Mouse (Mus musculus) cortical plate, adult 2 months (tissue): ENCODE measurements around the gene Kif5a. TPM values are rescaled to one million over a fixed set of nuclear protein-coding genes. Genes with fewer than 3 reads are reported as not detected.
A peak's percentile ranks its signal among the peaks of the same experiment; 100 is the strongest.
"Not testable (repeated sequence)": the region's sequence is repeated elsewhere in the genome, so short reads cannot be mapped to it uniquely, and the experiment has no call there.

Experiments used
- H3K27ac ChIP-seq: fragments of 200-500 bp; 2 replicates; pipeline ENCODE4 v1.5.1; 2012; ENCODE audit warnings: low read length, control low read depth, inconsistent platforms; ENCODE audit not compliant: insufficient read depth
- H3K4me1 ChIP-seq: fragments of 200-500 bp; 2 replicates; pipeline ENCODE4 v1.6.1; 2011; ENCODE audit warnings: low read length; ENCODE audit not compliant: control insufficient read depth, insufficient read depth
- H3K4me3 ChIP-seq: fragments of 200-500 bp; 2 replicates; pipeline ENCODE4 v1.5.1; 2011; ENCODE audit warnings: mild to moderate bottlenecking, low read length, control low read depth; ENCODE audit not compliant: insufficient read depth
- CTCF ChIP-seq: fragments of 200-500 bp; IDR thresholded peaks from 2 replicates; pipeline ENCODE4 v1.5.1; 2011; ENCODE audit warnings: mild to moderate bottlenecking, control low read depth, low read length; ENCODE audit not compliant: insufficient read depth; ENCODE audit errors: extremely low read depth
- POLR2A ChIP-seq: fragments of 200-500 bp; IDR thresholded peaks from 2 replicates; pipeline ENCODE4 v1.6.1; 2011; ENCODE audit warnings: mild to moderate bottlenecking, low read length, control low read depth; ENCODE audit not compliant: insufficient read depth; ENCODE audit errors: extremely low read depth
- polyA plus RNA-seq: library from polyadenylated mRNA; depleted of rRNA; stranded (reverse); fragments of >200 nt; gene quantifications from 2 replicates; pipeline ENCODE4 v1.2.3, GENCODE M21; 2012

Gene Kif5a
- polyA plus RNA-seq, 1 experiment, result 1,251 TPM

DNA sequence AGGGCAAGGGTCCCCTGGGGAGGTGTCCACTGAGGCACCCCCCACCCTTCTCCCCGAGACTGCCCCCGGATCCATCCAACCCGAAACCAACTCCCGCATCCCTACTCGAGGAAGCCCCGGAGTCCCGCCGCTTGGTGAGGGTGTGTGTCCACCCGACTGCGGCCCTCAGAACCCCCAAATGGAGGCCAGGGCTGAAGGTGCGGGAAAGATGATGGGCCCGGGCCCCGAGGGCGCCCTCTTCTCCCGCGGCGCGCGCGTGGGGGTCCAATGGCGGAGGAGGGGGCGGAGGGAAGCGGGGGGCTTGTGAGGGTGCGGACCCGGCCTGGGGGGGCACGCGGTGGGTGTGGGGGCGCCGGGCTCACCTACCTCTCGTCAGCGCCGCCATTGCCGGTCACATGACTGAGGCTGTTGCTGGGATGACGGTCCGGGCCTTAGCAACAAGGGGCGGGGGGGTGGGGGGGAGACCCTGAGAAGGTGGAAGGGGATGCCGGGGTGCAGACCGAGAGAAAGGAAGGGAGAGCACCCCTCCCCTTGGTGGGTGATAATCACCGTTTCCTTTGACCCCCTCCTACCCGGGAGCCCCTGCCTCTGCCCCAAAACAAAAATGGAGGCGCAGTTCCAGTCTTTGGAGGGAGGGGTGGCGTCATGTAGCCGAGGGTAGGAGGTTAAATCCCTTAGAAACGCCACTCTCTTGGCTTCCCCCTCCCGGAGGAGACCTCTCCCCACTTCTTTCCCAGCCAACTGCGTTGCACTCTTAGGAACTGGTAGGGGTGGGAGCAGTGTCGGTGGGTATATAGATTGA is 67.6 kb downstream of the Kif5a start, which contains the start of gene Dtx3:
Gene Dtx3 (minus strand): TSS at position 401 of the 802 bp plus-strand sequence.
- Histone ChIP-seq H3K27ac (peak within 1 kb of the TSS; percentile 90), H3K4me1 (peaks cover 4% of the 10 kb centered on the region), H3K4me3 (peak within 1 kb of the TSS; percentile 79)
- TF ChIP-seq CTCF (no peak), POLR2A (no peak)

DNA sequence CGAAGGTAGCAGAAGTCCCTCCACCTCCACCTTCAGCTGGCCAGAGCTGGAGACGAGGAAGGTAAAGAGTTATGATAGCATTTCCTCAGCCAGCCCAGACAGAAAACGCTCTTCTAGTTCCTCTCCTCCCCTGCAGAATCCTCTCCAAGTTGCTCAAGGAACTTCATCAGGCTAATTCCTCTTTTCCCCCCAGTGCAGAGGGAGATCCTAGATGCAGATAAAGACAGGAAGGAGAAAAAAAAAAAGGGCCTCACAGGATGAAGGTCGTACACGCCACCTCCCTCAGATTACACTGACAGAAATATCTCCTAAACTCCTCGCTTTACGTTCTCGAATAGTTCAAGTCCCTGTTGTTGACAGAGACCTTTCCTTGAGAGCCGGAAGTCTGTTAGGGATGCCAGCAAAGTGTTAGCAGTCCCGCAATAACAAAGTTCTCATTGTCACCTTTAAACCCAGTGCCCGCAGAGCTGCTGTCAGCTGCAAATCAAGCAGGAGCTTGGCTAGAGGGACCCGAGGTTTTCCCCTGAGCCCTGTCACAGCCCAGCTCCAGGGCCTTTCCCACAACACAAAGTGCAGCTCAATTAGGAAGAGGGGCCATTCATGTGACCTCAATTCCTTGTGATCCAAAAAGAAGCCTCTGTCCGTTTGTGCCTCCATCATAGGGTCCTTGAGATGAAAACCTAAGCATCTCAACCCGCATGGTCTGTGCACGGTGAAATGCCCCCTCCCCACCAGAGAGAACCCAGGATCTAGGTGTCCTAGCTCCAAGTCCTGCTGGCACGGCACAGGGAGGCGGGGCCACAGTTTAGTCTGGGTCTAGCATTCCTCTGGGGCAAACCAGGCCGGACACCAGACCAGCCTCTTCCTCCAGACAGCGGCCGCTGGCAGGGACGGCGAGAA is 68.5 kb downstream of the Kif5a start:
- Histone ChIP-seq H3K27ac (peak overlapping the region; percentile 90), H3K4me1 (peaks cover 4% of the 10 kb centered on the region), H3K4me3 (peak overlapping the region; percentile 79)
- TF ChIP-seq CTCF (no peak), POLR2A (0 out of 2 replicates have a peak, but pooled peaks have one; percentile 23)

DNA sequence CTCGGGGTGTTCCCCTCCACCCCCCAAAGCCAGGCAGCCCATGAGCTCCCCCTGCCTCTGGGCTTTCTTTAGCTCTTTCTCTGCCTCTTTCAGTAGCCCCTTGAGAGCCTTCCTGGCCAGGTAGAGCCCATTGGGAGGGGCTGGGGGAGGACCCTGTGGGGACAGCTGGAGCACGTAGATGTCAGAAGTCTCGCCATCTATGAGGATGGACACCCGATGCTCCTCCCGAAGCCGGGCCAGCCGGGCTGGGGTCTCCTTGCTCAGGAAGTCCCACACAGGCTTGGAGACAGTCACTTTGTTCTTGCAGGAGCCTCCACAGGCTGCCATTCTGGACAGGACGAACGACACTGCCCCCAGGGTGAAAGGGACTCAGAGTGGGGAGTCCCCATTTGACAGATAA is 70.1 kb downstream of the Kif5a start:
- TF ChIP-seq POLR2A (no peak), CTCF (no peak)
- H3K4me1 ChIP-seq, result peaks cover 5% of the 10 kb centered on the region
- no peak overlapping the region for H3K4me3 ChIP-seq
- H3K27ac ChIP-seq, result no peak overlapping the region

DNA sequence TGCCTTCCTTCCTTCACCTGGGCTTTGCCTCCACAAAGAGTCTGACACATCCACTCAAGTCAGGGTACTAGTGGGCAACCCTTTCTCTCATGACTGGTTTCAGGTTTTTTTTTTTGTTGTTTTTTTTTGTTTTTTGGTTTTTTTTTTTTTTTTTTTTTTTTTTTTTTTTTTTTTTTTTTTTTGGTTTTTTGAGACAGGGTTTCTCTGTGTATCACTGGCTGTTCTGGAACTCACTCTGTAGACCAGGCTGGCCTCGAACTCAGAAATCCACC is 71.2 kb downstream of the Kif5a start:
- not testable (repeated sequence) for H3K4me1 ChIP-seq, H3K27ac ChIP-seq, H3K4me3 ChIP-seq

DNA sequence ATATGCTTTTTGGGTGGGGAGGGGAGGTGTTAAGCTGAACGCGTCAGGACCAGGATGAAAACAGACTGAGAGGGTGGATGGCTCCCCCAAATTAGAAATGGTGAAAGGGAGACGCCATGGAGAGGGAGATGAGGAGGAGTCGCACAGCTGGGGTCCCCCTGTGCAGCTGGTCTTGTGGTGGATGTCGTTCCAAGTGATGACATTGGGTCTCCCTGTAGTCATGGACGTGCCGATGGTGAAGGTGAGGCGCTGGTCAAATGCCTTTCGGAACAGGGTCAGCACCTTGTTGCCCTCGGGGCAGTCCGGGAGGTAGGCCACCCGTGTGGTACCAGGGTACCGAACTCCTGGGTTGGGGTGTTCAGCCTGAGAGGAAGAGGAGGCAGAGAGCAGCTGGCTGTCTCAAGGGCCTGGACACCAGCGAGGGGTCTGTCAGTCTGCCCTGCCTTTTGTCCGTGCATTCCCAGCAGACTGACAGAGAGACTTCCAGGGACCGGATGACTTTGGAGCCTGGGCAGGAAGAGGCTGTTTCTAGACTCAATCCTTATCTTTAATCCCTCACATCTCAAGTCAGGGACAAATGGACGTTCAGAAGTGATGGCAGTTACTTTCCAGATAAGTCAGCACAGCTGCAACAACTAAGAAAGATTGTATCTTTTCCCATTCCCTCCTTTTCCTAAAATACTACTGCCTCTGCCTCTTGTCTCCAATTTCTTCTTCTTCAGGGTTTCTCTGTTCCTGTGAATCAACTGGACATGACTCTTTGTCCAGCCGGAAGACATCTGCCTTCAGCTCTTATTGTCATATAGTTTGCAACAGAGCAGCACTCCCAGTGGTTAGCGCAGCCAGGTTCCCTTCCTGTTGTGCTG is 71.7 kb downstream of the Kif5a start:
- TF ChIP-seq CTCF (no peak), POLR2A (no peak)
- peaks cover 3% of the 10 kb centered on the region for H3K4me1 ChIP-seq
- no peak overlapping the region for H3K27ac ChIP-seq
- H3K4me3 ChIP-seq, result no peak overlapping the region

DNA sequence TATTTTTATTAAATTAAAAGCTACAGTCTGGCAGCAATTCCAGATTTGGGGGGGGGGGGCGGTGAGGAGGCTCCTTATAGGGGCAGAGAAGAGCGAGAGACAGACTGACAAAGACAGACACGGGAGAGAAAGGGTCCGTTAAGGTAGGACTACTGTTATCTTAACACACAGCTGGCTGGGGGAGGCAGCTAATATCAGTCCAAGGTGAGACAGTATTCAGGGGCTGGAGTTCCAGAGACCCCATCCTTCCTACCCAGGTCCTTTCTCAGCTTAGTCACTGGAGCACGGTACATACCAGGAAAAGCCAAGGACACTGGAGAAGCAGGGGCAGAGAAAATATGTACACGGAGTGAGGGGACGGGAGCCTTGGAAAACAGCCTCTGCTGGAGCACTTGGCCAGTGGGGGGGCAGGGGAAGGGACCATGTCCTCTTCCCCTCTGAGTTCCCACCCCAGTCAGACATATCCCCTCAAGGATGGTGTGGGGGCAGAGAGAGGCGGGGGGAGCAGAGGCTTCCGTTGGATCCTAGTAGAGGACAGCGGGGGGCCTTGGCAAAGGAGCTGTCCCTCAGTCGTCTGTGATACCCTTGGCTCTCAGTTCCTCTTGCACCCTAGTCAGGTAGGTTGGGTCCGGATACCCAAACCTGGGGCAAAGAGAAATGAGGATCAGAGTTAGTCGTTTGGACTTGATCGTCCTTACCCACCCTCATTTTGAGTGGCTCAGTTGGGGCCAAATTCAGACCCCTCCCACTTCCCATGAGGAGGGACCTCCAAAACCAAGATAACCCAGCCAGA is 72.6 kb downstream of the Kif5a start:
- Histone ChIP-seq H3K4me1 (peaks cover 3% of the 10 kb centered on the region), H3K4me3 (no peak overlapping the region), H3K27ac (no peak overlapping the region)
- TF ChIP-seq CTCF (no peak), POLR2A (0 out of 2 replicates have a peak, but pooled peaks have one; percentile 7)

DNA sequence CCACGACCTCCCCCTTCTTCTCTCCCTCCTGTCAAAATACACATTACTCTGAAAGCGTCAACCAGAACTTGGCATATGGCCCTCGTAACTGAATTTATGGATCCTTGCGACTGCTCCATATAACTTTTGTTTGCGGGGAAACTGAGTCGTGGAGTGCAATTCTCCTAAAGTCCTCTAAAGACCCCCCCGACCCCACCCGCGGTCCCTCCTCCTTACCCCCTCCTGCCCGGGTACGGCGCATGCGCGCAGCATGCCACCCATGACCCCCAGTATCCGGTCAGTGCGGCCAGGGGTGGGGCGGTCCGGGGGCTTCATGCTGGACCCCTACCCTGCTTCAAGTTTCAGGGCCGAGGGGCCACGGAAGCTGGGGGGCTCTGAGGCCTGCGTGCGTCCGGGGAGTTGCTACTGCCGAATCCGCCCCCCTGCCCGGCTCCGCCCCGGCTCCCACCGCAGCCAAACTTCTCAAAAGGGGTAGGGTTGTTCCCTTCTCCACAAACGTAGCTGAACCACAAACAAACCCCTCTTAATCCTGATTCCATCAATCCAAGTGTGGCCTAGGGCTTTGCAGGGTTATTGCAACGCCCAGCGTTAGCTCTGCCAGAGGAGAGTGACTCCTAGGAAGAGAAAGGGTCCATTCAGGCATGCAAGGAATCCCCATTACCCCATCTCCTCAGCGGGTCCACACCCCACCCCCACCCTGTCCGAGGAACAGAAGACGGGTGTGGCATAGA is 73.3 kb downstream of the Kif5a start, which contains the start of gene Arhgef25:
Gene Arhgef25 (minus strand): TSS at position 433 of the 731 bp plus-strand sequence.
- peak within 1 kb of the TSS; percentile 68 for H3K4me3 ChIP-seq
- H3K27ac ChIP-seq, result peak within 1 kb of the TSS; percentile 27
- TF ChIP-seq POLR2A (no peak), CTCF (no peak)
- peaks cover 3% of the 10 kb centered on the region for H3K4me1 ChIP-seq

DNA sequence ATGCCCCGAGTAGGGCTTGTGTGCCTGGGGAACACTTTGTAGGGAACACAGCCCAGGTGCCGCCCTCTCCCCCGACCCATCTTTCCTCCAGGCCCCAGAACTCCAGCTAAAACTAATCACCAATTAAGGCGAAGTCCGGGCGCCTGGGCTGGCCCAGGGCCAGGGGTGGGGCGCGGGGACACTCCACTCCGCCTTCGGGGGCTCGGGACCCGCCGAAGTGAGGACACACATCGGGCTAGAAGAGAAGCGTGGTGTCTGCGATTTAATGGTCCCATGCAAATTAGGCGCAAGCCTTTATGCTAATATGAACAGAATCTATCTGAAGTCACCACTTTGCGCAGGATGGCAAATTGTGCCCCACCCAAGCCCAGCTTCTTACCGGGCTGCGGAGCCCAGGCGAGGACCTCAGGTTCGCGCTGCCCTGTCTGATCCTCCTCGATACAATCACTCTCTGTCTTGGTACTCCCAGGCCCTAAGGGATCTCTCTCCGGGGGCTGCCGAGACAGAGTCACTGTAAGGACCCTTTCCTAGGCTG is 74.0 kb downstream of the Kif5a start:
- no peak for TF ChIP-seq CTCF
- no peak for TF ChIP-seq POLR2A
- H3K4me3 ChIP-seq, result peak overlapping the region; percentile 68
- H3K4me1 ChIP-seq, result peaks cover 3% of the 10 kb centered on the region
- H3K27ac ChIP-seq, result peak overlapping the region; percentile 27
